Mouse (Mus musculus) 3T3-L1 (cell line): ENCODE results near the gene Gpank1.
"Not testable (repeated sequence)": the region's sequence is repeated elsewhere in the genome, so short reads cannot be mapped to it uniquely, and the experiment has no call there.

ENCODE experiments used
- DNase-seq: peaks from one replicate; pipeline ENCODE4 v3.0.0-alpha.2; 2015; ENCODE audit warnings: low read depth, low spot score

Gpank1 gene

DNA sequence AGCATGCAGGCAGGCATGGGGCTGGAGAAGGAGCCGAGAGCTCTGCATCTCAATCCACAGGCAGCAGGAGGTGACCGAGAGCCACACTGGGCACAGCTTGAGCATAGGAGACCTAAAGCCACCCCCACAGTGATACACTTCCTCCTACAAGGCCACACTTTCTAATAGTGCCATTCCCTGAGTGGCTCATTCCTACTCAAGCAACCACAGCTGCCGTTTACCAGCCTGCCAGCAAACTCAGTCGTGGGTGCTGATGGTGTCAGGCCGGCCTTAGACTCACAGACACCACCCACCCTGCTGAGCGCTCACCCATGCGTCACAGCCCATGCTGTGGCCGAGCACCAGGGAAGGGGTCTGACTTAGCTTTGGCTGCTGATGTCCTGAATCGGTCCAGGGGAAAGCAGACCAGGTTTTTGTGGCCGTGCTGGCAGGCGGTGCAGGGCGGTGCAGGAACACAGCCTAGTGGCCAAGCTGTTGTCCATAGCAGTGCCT is 24.0 kb upstream of the Gpank1 start:
- no peak for DNase-seq

DNA sequence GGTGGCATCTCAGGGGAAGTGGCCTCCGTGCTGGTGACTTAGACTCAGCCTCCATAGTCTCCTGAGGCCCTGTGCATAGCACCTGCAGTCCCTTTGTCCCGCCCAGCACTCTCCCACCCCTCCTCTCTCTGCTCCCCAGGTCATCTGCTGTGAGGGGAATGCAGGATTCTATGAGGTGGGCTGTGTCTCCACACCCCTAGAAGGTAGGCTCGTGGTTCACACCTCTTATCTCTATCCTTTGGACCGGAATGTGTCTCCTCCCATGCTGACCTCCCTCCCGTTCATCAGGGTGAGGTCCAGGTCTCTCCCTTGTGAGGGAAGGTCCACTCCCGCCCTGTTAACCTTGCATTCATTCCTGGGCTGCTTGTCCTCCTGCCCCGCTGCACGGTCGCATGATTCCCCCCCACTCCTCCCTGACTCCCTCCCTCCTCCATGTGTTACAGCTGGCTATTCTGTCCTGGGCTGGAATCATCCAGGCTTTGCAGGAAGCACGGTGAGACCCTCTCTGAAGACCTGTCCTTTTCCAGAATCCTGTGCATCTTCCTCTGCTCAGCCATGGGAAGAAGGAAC is 21.0 kb upstream of the Gpank1 start:
- DNase-seq: no peak

DNA sequence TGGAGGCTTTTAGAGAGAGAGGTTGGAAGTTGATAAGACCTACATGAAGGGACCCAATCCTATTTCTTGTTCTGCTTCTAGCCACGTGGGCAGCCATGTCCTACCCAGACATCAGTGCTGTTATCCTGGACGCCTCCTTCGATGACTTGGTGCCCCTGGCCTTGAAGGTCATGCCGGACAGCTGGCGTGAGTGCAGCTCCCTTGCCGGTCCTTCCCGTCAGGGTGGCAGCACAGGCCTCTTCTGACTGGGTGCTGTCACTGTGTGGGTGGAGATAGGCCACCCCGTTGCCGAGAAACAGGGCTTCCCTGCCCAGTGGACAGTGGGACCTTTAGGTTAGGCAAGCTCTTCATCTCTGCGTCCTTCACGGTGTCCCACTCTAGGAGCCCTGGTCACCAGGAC is 20.1 kb upstream of the Gpank1 start:
- no peak for DNase-seq

DNA sequence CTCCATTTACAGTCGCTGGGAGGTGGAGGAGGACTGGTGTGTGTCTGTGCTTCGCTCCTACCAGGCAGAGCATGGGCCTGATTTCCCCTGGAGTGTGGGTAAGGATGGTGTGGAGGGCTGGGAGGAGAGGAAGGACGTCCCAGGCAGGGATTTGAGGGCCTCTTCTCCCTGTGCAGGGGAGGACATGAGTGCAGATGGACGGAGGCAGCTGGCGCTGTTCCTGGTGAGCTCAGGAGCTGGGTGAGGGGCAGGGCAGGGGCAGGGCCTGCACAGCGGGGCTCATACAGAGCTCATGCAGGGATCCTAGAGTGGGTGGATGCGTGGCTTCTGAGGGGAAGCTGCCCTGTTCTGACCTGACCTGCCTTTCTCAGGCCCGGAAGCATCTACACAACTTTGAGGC is 19.0 kb upstream of the Gpank1 start:
- no peak for DNase-seq

DNA sequence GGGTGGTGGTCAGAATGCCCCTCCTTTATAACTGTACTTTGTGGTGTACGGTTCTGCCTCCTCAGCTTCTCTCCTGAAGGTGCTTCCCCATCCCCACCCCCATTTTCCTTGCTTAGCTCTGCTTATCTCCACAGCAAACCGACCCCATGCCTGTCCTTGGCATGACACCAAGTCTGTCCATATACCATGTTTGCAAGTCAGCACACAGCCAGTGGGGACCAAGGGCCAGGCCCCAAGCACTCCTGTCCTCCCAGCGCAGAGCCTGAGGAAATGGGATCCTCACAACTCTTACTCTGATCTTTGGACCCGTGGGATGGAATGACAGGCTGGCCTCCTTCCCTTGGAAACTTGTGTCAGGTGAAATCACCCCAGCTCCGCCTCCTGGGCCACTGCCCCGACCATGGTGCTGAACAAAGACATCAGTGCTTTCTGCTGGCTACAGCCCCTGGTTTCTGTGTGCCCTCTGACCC is 18.0 kb upstream of the Gpank1 start:
- DNase-seq: no peak

DNA sequence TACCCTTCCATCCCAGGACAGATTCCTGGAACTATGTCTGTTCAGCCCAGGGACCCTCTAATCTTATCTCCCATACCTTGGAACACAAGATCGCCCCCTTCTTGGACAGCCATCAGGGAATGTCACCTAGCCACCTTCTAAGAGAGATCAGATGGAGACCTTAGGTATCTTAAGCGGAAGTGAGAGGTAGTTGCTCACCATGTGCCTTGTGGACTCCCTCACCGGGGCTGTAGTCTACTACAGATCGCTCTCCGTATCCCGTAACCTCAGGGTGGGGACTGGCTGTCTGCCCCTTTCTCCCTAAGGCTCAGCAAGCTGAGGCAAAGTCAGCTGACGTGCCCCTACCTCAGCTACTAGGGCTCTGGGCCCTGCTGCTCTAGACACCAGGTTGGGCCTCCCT is 17.2 kb upstream of the Gpank1 start:
- no peak for DNase-seq

DNA sequence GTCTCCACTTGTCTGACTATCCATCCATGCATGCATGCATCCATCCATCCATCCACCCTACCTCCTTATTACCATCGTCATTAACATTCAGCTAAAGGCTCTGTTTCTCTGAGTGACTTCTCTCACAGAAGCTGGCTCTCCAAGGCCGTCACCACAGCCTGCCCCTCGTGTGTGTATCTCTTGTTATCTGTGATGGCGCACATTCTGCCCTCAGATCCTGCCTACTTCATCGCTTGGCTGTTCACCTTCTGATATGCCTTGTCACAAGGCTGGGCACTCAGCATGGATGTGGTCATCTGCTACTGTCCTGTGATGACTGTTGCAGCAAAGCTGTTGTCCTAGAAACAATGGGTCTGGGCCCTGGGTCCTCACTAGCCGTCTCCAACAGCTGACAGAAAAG is 16.5 kb upstream of the Gpank1 start:
- DNase-seq: no peak

DNA sequence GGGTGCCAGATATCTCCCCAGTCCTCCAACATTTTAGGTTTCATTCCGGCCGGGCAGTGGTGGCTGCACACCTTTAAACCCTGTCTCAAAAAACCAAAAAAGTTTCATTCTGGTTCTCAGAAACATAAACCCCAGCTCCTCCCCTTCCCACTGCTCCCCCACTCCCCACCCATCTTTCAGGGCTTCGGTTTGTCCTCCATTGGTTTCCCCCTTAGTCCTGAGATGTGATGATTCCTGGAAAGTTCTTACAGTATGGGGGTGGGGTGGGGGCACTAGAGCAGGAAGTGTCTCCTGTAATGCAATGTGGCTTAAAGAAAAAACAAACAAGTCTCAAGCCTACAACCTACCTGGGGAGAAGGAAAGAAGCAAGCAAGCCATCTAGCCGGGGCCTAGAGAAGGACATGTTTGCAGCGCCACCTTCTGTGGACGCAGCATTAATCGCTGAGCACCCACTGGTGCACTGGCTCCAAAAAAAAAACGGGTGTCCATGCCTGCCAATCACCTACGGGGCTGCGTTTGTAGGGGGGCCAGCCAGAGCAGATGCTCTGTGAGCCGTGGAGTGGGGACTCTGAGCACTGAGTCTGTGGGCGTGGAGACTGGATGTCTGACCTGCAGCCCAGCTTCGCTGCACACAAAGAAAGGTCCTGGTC is 15.4 kb upstream of the Gpank1 start:
- DNase-seq: peak; percentile 55

DNA sequence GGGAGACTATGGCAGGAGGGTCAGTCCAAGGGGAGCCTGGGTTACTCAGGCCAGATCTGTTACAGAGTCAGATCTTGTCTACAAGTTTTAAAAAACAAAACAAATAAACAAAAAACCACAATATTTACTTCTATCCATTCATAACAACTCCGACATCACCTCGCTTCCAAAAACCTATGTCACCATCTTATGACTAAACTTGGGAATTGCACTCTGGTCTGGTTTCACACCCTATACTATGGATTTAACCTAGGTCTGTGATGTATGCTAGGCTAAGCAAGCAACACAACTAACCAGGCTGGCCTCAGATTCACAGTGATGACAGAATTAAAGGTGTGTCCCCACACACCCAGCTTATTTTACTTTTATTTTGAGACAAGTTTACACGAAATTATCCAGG is 14.7 kb upstream of the Gpank1 start:
- DNase-seq: peak; percentile 55

DNA sequence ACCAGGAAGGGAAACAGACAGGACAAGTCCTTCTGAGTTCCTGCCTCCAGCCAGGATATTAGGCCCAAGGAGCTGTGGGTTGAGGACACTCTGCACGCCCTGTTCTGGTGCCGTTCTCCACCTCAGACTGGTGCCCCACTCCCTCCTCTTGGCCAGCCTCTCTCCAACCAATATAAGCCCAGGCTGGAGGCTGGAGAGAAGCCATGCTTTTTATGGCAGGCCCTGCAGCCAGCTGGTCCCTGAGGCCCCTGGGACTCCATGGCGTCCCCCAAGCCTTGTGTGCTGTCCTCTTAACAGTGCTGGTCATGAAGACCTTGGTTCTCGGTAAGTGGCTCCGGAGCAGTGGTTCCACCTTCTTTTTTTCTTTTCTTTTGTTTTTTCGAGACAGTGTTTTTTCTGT is 13.2 kb upstream of the Gpank1 start, which contains the start of gene Ly6g5c:
Gene Ly6g5c (plus strand): TSS at position 183 of the 400 bp plus-strand sequence.
- no peak for DNase-seq

DNA sequence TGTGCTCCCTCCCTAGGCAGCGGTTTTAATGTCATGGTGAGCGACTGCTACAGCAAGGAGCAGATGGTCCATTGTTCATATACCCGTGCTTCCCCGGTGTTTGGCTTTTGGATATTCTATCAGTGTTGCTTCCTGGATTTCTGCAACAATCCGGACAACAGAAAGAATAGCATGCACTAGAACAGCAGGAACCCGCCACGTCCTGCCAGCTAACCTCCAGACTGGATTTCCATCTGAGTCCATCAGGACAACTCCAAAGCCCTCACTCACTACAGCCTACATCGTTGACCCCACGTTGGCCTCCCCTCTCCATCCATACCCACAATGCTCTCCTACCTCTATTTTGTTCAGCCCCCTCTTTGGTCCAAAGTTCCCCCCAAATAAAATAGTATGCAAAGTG is 9.5 kb upstream of the Gpank1 start:
- no peak for DNase-seq

DNA sequence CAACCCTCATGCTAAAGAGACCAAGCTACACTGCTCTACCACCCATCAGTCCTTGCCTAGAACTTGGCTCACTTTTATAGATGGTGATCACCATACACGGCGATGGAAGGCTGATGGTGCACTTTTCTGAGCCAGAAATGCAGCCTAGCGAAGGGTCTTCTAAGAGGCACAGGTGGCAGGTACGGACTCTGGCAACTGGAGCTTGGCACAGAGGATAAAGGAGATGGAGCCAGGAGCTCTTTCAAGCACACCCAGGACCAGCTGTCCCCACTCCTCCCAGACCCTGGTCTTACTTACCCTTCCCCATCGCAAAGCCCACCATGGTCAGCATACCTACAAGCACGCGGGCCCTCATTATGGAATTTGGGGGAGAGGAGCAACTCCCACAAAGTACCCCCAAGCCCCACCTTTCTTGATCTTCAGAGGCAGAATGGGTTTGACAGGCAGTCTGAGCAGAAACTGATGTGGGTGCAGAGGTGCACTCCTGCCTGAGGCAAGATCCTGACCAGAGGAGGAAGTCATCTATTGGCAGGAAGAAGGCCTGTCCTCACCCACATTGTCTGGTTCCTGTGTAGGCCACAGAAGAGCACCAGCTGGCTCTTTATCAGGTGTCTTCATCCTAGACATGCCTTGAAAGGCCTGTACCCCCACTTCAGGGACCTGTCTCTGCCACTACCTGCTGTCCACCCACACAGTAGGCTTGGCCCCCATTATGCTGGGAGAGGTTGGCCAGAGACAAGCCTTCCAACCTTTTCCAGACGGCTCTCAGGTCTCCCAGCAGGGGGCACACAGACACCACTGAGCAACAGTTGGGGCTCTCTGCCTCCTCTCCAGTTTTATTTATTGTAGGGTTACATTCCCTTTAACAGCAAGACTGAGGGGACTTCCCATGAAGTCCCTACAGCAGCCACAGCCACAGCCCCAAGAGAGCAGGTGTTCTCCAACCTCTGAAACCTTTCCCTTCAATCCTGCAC is 5.9 kb upstream of the Gpank1 start, which contains the start of gene Ly6g5b:
Gene Ly6g5b (minus strand): TSS at position 383 of the 974 bp plus-strand sequence.
- peak; percentile 65 for DNase-seq

DNA sequence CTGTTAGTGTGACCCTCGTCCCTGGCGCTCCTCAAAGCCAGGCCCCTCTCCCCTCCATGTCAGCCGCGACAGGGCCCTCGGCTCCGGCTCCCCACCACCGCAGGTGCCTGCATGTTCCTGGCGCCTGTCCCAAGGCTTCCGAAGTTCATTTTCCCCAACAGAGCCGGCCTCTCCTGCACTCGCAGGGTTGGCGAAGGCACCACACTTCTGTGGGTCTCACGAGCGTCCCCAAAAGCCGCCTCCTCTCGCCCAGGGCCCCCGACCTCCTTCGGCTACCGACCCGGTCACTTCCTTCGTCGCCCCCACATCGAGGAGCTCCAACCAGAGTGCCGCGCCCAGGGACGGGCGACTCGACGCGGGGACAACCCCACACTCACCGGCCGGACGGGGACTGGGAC is 511 bp upstream of the Gpank1 start:
- DNase-seq: peak; percentile 43

DNA sequence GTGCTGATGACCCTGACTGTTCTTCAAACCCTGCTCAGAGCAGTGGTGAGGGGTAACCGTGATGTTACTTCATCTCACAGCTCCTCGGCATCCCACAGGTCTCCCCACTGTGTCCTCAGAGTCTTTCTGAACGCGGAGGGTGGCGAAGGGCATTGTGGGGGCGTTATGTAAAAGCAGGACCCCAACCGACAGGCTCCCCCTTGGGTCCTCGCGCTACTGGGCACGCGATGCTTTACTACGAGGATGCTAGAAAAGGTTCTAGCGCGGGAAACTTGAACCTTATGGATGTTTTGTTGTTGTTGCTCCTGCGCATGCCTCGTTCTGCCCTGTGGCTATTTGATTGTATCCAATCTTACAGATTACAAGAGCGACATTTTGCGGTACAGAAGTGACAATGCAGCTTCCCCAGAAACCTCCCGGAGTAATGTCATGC is 632 bp downstream of the Gpank1 start, which contains the start of gene Csnk2b:
Gene Csnk2b (minus strand): TSS at position 183 of the 433 bp plus-strand sequence.
- peak; percentile 95 for DNase-seq

DNA sequence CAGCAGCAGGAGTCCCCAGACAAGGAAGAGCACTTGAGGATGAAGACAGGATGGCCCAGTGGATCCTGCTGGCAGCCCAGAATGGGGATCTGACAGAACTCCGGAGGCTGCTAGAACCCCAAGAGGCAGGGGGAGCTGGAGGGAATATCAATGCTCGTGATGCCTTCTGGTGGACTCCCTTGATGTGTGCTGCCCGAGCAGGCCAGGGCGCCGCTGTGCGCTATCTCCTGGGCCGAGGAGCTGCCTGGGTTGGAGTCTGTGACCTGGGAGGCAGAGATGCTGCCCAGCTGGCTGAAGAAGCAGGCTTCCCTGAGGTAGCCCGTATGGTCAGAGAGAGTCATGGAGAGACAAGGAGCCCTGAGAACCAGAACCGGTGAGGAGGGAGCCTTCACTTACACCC is 2.0 kb downstream of the Gpank1 start:
- DNase-seq: not testable (repeated sequence)

DNA sequence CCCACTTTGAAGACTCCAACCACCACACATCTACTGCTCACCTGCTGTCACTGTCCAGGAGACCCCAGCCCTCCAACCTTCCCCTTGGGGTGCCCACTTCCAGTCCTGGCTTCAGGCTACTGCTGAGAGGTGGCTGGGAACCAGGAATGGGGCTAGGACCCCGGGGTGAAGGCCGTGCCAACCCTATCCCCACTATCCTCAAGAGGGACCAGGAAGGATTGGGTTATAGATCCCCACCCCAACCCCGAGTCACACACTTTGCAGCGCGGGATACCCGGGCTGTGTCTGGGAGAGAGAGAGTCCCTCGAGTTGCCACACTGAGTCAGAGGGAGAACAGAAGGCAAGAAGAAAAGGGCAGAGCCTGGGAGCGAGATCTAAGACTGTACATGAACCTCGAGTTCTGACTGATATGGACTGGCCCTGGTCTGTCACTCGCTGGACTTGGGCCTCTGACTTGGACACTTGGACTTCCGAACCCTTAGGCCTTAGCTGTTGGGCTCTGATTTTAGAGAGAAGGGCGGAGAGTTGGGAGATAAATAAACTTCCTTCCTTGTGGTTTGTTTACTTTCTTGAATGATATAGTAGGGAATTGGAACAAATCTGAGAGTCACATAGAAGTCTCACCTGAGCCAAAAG is 3.1 kb downstream of the Gpank1 start:
- DNase-seq: not testable (repeated sequence)

DNA sequence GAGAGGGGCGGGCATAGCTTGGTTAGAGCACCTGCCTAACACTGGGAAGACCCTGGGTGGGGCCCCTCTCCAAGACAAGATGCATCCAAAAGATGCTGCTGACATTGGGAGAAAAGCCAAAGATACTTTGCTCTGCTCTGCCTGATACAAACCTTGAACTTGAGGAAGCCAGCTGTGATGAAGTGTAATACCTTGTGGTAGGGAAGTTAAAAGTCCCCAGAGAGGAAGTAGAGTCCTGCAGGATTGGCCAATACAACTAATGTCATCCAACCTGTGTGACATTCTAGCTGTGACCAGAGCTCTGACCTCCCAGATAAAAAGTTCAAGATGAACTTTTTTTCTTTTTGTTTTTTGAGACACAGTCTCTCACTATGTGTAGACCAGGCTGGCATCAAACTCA is 3.8 kb downstream of the Gpank1 start:
- no peak for DNase-seq

DNA sequence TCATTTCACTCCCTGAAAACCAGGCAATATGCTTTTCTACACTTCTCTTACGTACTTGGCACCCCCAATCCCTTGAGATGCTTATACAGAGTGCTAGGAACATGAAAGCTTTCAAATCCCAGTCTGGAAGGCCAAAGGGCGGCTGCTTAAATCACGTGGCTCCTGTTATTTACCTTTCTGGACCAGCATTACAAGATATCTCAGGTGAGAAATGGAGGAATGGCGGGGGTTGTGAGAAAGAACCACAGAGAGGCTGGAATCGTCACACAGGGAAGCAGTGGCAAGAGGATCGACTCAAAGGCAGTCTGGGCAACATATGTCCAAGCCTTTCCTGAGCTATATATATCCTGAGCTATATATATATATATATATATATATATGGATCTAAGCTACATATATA is 4.3 kb downstream of the Gpank1 start:
- peak; percentile 30 for DNase-seq

DNA sequence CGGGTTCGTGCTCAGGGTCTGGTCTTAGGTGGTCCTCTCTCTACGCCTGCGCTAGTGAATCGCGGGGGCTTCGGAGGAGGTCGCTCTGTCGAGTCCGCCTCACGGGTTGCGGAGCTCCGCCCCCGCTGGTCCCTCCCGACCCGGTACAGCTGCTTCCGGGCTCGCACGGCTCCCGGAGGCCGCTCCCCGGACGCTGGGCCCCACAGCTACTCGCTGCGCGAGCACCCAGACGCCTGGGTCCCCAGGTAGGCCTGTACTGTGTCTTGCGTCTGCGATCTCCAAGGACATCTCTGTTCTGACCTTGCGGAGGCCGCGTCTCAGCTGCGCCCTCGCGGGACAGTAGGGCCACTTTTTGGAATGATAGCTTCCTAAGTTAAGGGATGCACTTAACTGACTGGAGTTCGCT is 5.0 kb downstream of the Gpank1 start, which contains the start of gene D17H6S53E:
Gene D17H6S53E (plus strand): TSS at position 168 of the 406 bp plus-strand sequence.
- DNase-seq: peak; percentile 69

DNA sequence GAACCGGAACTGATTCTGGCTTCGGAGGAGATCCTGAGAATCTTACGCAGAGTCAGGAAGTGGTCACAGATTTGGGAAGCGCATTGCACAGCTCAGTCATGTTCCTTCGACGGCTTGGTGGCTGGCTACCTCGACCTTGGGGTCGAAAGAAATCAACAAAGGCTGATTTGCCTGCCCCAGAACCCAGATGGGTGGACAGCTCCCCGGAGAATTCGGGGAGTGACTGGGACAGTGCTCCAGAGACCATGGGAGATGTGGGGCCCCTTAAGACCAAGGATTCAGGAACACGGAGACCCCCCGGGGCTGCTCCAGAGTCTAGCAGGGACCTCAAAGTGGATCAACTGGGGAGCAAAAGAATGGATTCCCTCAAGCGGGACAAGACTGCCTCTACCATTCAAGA is 5.8 kb downstream of the Gpank1 start:
- DNase-seq: peak; percentile 18

DNA sequence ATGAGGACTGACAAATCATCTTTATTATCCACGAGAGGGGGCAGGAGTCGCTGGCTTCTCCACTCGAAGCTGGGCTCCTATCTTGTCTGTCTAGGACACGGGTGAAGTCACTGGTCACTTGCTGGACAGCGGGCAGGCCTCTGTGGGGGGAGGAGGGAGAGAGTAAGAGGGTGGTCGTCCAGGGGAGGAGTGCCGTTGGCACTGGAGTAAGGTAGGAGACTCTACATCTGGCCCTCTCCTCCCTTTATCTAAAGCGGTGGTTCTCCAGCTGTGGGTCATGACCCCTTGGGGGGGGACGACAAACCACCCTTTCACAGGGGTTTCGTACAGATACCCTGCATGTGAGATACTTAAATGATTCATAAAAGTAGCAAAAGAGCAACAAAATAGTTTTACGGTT is 7.7 kb downstream of the Gpank1 start:
- DNase-seq: no peak
